Mouse (Mus musculus): Measurements from ENCODE around the gene Spon1.

- TF ChIP-seq EP300 (IDR thresholded peaks at IDR 0.05; ENCODE audit: insufficient read depth, low read depth, low read length): no peak
- TF ChIP-seq CTCF (IDR thresholded peaks at IDR 0.05; ENCODE audit: low read depth, low read length): no peak
- no peak for TF ChIP-seq POLR2A (IDR thresholded peaks at IDR 0.05; ENCODE audit: insufficient read depth, low read length)
Measured at GRCm38 (mm10) chr7:113962078-113962477, 196.3 kb downstream of the Spon1 start.

Measured in ES-Bruce4 (cell line).